Mouse (Mus musculus): ENCODE data around the gene Ctcfl.

Ctcfl gene

GRCm38 (mm10) chr2:173119023-173119944, at the start of gene Ctcfl:
Gene Ctcfl, minus strand, starts transcription at chr2:173119525.
- DNase-seq (ENCODE audit: low read depth), result no peak

- DNase-seq (ENCODE audit: low read depth), result no peak
Observed at GRCm38 (mm10) chr2:173168411-173168851, 49.1 kb upstream of the Ctcfl start.

- DNase-seq (ENCODE audit: low read depth), result no peak
Observed at GRCm38 (mm10) chr2:173165357-173165756, 46.0 kb upstream of the Ctcfl start.

- DNase-seq (ENCODE audit: low read depth), result no peak
Observed at GRCm38 (mm10) chr2:173164946-173165345, 45.6 kb upstream of the Ctcfl start.

GRCm38 (mm10) chr2:173164358-173164757, 45.0 kb upstream of the Ctcfl start:
- peak; percentile 54 for DNase-seq (ENCODE audit: low read depth)

- DNase-seq (ENCODE audit: low read depth), result no peak
Observed at GRCm38 (mm10) chr2:173163380-173163779, 44.1 kb upstream of the Ctcfl start.

- peak; percentile 83 for DNase-seq (ENCODE audit: low read depth)
Observed at GRCm38 (mm10) chr2:173159354-173160311, 40.3 kb upstream of the Ctcfl start.

GRCm38 (mm10) chr2:173158390-173159055, 39.2 kb upstream of the Ctcfl start:
- no peak for DNase-seq (ENCODE audit: low read depth)

GRCm38 (mm10) chr2:173157871-173158270, 38.5 kb upstream of the Ctcfl start:
- no peak for DNase-seq (ENCODE audit: low read depth)

GRCm38 (mm10) chr2:173157376-173157775, 38.1 kb upstream of the Ctcfl start:
- DNase-seq (ENCODE audit: low read depth), result peak; percentile 28

- DNase-seq (ENCODE audit: low read depth), result no peak
Observed at GRCm38 (mm10) chr2:173156923-173157322, 37.6 kb upstream of the Ctcfl start.

GRCm38 (mm10) chr2:173155907-173156306, 36.6 kb upstream of the Ctcfl start:
- DNase-seq (ENCODE audit: low read depth), result no peak

- DNase-seq (ENCODE audit: low read depth), result no peak
Observed at GRCm38 (mm10) chr2:173154962-173155361, 35.6 kb upstream of the Ctcfl start.

- no peak for DNase-seq (ENCODE audit: low read depth)
Observed at GRCm38 (mm10) chr2:173154513-173154912, 35.2 kb upstream of the Ctcfl start.

- DNase-seq (ENCODE audit: low read depth), result no peak
Observed at GRCm38 (mm10) chr2:173153266-173153665, 33.9 kb upstream of the Ctcfl start.

GRCm38 (mm10) chr2:173152436-173153151, 33.3 kb upstream of the Ctcfl start, which contains the start of gene Pck1:
Gene Pck1, plus strand, starts transcription at chr2:173153048.
- no peak for DNase-seq (ENCODE audit: low read depth)

GRCm38 (mm10) chr2:173151784-173152284, 32.5 kb upstream of the Ctcfl start:
- no peak for DNase-seq (ENCODE audit: low read depth)

GRCm38 (mm10) chr2:173151352-173151751, 32.0 kb upstream of the Ctcfl start:
- DNase-seq (ENCODE audit: low read depth), result no peak

GRCm38 (mm10) chr2:173148001-173148400, 28.7 kb upstream of the Ctcfl start:
- no peak for DNase-seq (ENCODE audit: low read depth)

GRCm38 (mm10) chr2:173146728-173147127, 27.4 kb upstream of the Ctcfl start:
- DNase-seq (ENCODE audit: low read depth), result no peak

- DNase-seq (ENCODE audit: low read depth), result no peak
Observed at GRCm38 (mm10) chr2:173145808-173146207, 26.5 kb upstream of the Ctcfl start.

Measured in induced T-regulatory cell, adult 2 months (primary cell).